8 mouse cellular contexts compared by ENCODE assay signal in genomic region chr2:11503736-11504135, GRCm38 (mm10). TPM values are rescaled to one million over a fixed set of nuclear protein-coding genes. Genes with fewer than 3 reads are reported as not detected.
DNase-seq lines count a peak whose midpoint lies in the region; ATAC-seq and TF ChIP-seq lines count a peak whose summit lies in the region.

No protein-coding gene starts in this region.

- TF ChIP-seq CTCF in midbrain, postnatal 0 days (IDR thresholded peaks at IDR 0.05), result no peak

- 29% methylated on average over 7 of the region's 7 CpGs for WGBS in heart, embryonic 14.5 days
- WGBS in embryonic facial prominence, embryonic 10.5 days, result 16% methylated on average over 7 of the region's 7 CpGs
- 22% methylated on average over 7 of the region's 7 CpGs for WGBS in intestine, embryonic 14.5 days
- WGBS in midbrain, postnatal 0 days, result 24% methylated on average over 7 of the region's 7 CpGs

- no peaks in the 10 kb centered on the region for H3K9me3 ChIP-seq in heart, embryonic 14.5 days (ENCODE audit: control insufficient read depth, low read length)
- H3K9me3 ChIP-seq in embryonic facial prominence, embryonic 10.5 days, result no peaks in the 10 kb centered on the region
- H3K9me3 ChIP-seq in intestine, embryonic 14.5 days (ENCODE audit: control insufficient read depth, low read length), result no peaks in the 10 kb centered on the region
- no peaks in the 10 kb centered on the region for H3K9me3 ChIP-seq in midbrain, postnatal 0 days (ENCODE audit: low read length)

- no peak for DNase-seq in heart, postnatal 4 days
- DNase-seq in embryonic facial prominence, embryonic 10.5 days (ENCODE audit: low spot score), result no peak
- DNase-seq in intestine, embryonic 14.5 days (ENCODE audit: low spot score), result no peak
- no peak for DNase-seq in midbrain, postnatal 0 days (ENCODE audit: low spot score)
- DNase-seq in urinary bladder, postnatal 10 days (ENCODE audit: low spot score), result no peak
- no peak for DNase-seq in thymus, postnatal 14 days
- no peak for DNase-seq in right cerebral cortex, adult 18-20 months

- H3K27ac ChIP-seq in heart, embryonic 14.5 days (replicated peaks in 1 of 2; ENCODE audit: control insufficient read depth in 1 of 2, insufficient read depth in 1 of 2, low read depth in 2 of 2, low read length in 2 of 2), result peak overlapping the region; percentile 86 to 95
- peak overlapping the region; percentile 93 for H3K27ac ChIP-seq in embryonic facial prominence, embryonic 10.5 days (replicated peaks)
- H3K27ac ChIP-seq in intestine, embryonic 14.5 days (ENCODE audit: low read depth), result peak overlapping the region; percentile 83; the same call in 1 of the 2 replicates
- H3K27ac ChIP-seq in midbrain, postnatal 0 days (ENCODE audit: low read depth, low read length), result no peak overlapping the region

- no peaks in the 10 kb centered on the region for H3K27me3 ChIP-seq in heart, embryonic 14.5 days (ENCODE audit: control insufficient read depth, insufficient read depth, low read length)
- H3K27me3 ChIP-seq in embryonic facial prominence, embryonic 10.5 days (replicated peaks; ENCODE audit: low read depth, poor library complexity, severe bottlenecking), result peaks cover 30% of the 10 kb centered on the region
- peaks cover 4% of the 10 kb centered on the region; the same call in 1 of the 2 replicates for H3K27me3 ChIP-seq in intestine, embryonic 14.5 days (replicated peaks; ENCODE audit: control insufficient read depth, insufficient read depth, low read length)
- H3K27me3 ChIP-seq in midbrain, postnatal 0 days (ENCODE audit: insufficient read depth, low read length), result peaks cover 6% of the 10 kb centered on the region; the same call in 1 of the 2 replicates

- H3K4me1 ChIP-seq in heart, embryonic 14.5 days (ENCODE audit: control insufficient read depth in 2 of 2, insufficient read depth in 2 of 2, low read length in 2 of 2), result peaks cover 7 to 15% of the 10 kb centered on the region in 2 experiments
- H3K4me1 ChIP-seq in embryonic facial prominence, embryonic 10.5 days, result peaks cover 36% of the 10 kb centered on the region
- peaks cover 13% of the 10 kb centered on the region; the same call in 1 of the 2 replicates for H3K4me1 ChIP-seq in intestine, embryonic 14.5 days (replicated peaks; ENCODE audit: control insufficient read depth, insufficient read depth, low read length)
- no peaks in the 10 kb centered on the region; the same call in 1 of the 2 replicates for H3K4me1 ChIP-seq in midbrain, postnatal 0 days (ENCODE audit: insufficient read depth, low read length)

- H3K4me2 ChIP-seq in heart, embryonic 14.5 days (ENCODE audit: low read length), result peak overlapping the region; percentile 72
- H3K4me2 ChIP-seq in intestine, embryonic 14.5 days (ENCODE audit: low read length), result peak overlapping the region; percentile 95
- peak overlapping the region; percentile 95 for H3K4me2 ChIP-seq in midbrain, postnatal 0 days (ENCODE audit: low read depth, low read length, poor library complexity, severe bottlenecking)

- ATAC-seq in heart, embryonic 14.5 days (ENCODE audit: insufficient number of reproducible peaks, insufficient read depth, low FRiP score, low read depth), result no peak
- no peak for ATAC-seq in intestine, embryonic 14.5 days (replicated peaks; ENCODE audit: low FRiP score, low TSS enrichment, low read depth)
- ATAC-seq in midbrain, postnatal 0 days (ENCODE audit: low FRiP score), result no peak

- peak overlapping the region; percentile 69 to 81 for H3K4me3 ChIP-seq in heart, embryonic 14.5 days (ENCODE audit: control insufficient read depth in 1 of 2, insufficient read depth in 1 of 2, low read depth in 1 of 2, low read length in 2 of 2)
- peak overlapping the region; percentile 74 for H3K4me3 ChIP-seq in embryonic facial prominence, embryonic 10.5 days
- peak overlapping the region; percentile 68 for H3K4me3 ChIP-seq in intestine, embryonic 14.5 days (ENCODE audit: low read depth, low read length)
- peak overlapping the region; percentile 65 for H3K4me3 ChIP-seq in midbrain, postnatal 0 days (ENCODE audit: low read depth, low read length)

- H3K9ac ChIP-seq in heart, embryonic 14.5 days (ENCODE audit: low read length), result peak overlapping the region; percentile 86
- H3K9ac ChIP-seq in intestine, embryonic 14.5 days (ENCODE audit: low read length), result peak overlapping the region; percentile 52
- H3K9ac ChIP-seq in midbrain, postnatal 0 days (replicated peaks; ENCODE audit: low read length, poor library complexity, severe bottlenecking), result peak overlapping the region; percentile 34

- H3K36me3 ChIP-seq in heart, embryonic 14.5 days (ENCODE audit: control insufficient read depth, insufficient read depth, low read length), result peaks cover 6% of the 10 kb centered on the region; the same call in 1 of the 2 replicates
- peaks cover 5% of the 10 kb centered on the region for H3K36me3 ChIP-seq in embryonic facial prominence, embryonic 10.5 days (replicated peaks)
- 0 out of 2 replicates have a peak, but pooled peaks cover 4% of the 10 kb centered on the region for H3K36me3 ChIP-seq in intestine, embryonic 14.5 days (ENCODE audit: control insufficient read depth, insufficient read depth, low read length)
- no peaks in the 10 kb centered on the region for H3K36me3 ChIP-seq in midbrain, postnatal 0 days (ENCODE audit: insufficient read depth, low read length)

RNA-seq across cellular contexts. Expression of gene Pfkfb3, which starts 50.1 kb away (rescaled TPM):
- 9.2 and 11.6 TPM in 2 replicates for polyA plus RNA-seq in heart, embryonic 14.5 days (2014; fragmentation: Nextera tagmentation; extraction: Ambion mirVana)
- total RNA-seq in heart, postnatal 4 days (2021), result 10 to 100 TPM; 11.8 to 12.7 TPM
- polyA plus RNA-seq in embryonic facial prominence, embryonic 10.5 days (2016; fragmentation: Nextera tagmentation; extraction: Ambion mirVana), result 15.4 and 17.0 TPM in 2 replicates
- polyA plus RNA-seq in intestine, embryonic 14.5 days (2014; fragmentation: Nextera tagmentation; extraction: Ambion mirVana), result 14.8 and 18.9 TPM in 2 replicates
- 14.7 and 17.8 TPM in 2 replicates for total RNA-seq in midbrain, postnatal 0 days (2014; rRNA removed)
- 20.9 and 23.5 TPM in 2 replicates for polyA plus RNA-seq in midbrain, postnatal 0 days (2015; fragmentation: Nextera tagmentation; extraction: Ambion mirVana)

Comparison
In these comparisons a context has a peak if more than half of its experiments do, and no peak if none do; other contexts are left out.
1. H3K9ac ChIP-seq: peak in every context shown above with its lines; median percentile 86 in heart, embryonic 14.5 days; 52 in intestine, embryonic 14.5 days; 34 in midbrain, postnatal 0 days.